Mouse (Mus musculus): ENCODE data around the gene Nr5a1.
A peak's percentile ranks its signal among the peaks of the same experiment; 100 is the strongest.

- peak; percentile 68 for TF ChIP-seq CTCF (IDR thresholded peaks at IDR 0.05; ENCODE audit: low read depth)
- no peak for TF ChIP-seq EP300 (IDR thresholded peaks at IDR 0.05; ENCODE audit: low read depth)
Measured at GRCm38 (mm10) chr2:38691542-38691941, 22.8 kb downstream of the Nr5a1 start.
